Mouse (Mus musculus) MEL (cell line): ENCODE data around the gene Rapgef4. TPM values are rescaled to one million over a fixed set of nuclear protein-coding genes. Genes with fewer than 3 reads are reported as not detected.

Experiments used
- DNase-seq: peaks from one replicate; pipeline ENCODE4 v3.0.0; 2011; ENCODE audit warnings: low read depth, low spot score
- H3K27ac ChIP-seq: 2 replicates; pipeline ENCODE4 v1.5.1; 2012; ENCODE audit warnings: low read depth, mild to moderate bottlenecking, control low read depth, low read length, moderate library complexity; ENCODE audit not compliant: control insufficient read depth
- H3K27me3 ChIP-seq, 2 experiments: fragments of 150-350 bp in 1 of 2; sonication (generic) in 1 of 2; 2 replicates each; pipeline ENCODE4 v1.6.1; 2012; ENCODE audit warnings: low read length in 2 of 2, mild to moderate bottlenecking in 2 of 2, improper control_type of control experiment in 1 of 2, moderate library complexity in 1 of 2; ENCODE audit not compliant: insufficient read depth in 2 of 2, control insufficient read depth in 1 of 2
- H3K36me3 ChIP-seq, 2 experiments: 2 replicates each; pipeline ENCODE4 v1.6.1; 2012 to 2014; ENCODE audit warnings: low read length in 2 of 2, improper control_type of control experiment in 1 of 2, inconsistent platforms in 1 of 2, mild to moderate bottlenecking in 1 of 2; ENCODE audit not compliant: insufficient read depth in 2 of 2, control insufficient read depth in 1 of 2
- H3K4me1 ChIP-seq, 2 experiments: fragments of 150-350 bp in 1 of 2; sonication (generic) in 1 of 2; 2 replicates each; pipeline ENCODE4 v1.6.1; 2012; ENCODE audit warnings: low read length in 2 of 2, improper control_type of control experiment in 1 of 2, mild to moderate bottlenecking in 1 of 2; ENCODE audit not compliant: insufficient read depth in 2 of 2, control insufficient read depth in 1 of 2
- H3K4me3 ChIP-seq, 2 experiments: fragments of 150-350 bp in 1 of 2; sonication (generic) in 1 of 2; 2 replicates each; pipeline ENCODE4 v1.5.1; 2012; ENCODE audit warnings: low read depth in 2 of 2, low read length in 2 of 2, mild to moderate bottlenecking in 2 of 2, moderate library complexity in 2 of 2, control low read depth in 1 of 2, improper control_type of control experiment in 1 of 2; ENCODE audit not compliant: control insufficient read depth in 1 of 2, insufficient read depth in 1 of 2
- H3K79me2 ChIP-seq: 2 replicates; pipeline ENCODE4 v1.6.1; 2012; ENCODE audit warnings: mild to moderate bottlenecking, low read length, moderate library complexity; ENCODE audit not compliant: control insufficient read depth, poor library complexity, insufficient read depth
- H3K9ac ChIP-seq: 2 replicates; pipeline ENCODE4 v1.6.1; 2012; ENCODE audit warnings: low read depth, mild to moderate bottlenecking, control low read depth, low read length, moderate library complexity; ENCODE audit not compliant: control insufficient read depth, poor library complexity, severe bottlenecking
- H3K9me3 ChIP-seq: fragments of 150-350 bp; sonication (generic); replicated peaks from 2 replicates; pipeline ENCODE4 v1.6.1; 2012; ENCODE audit warnings: mild to moderate bottlenecking, low read length, improper control_type of control experiment, moderate library complexity; ENCODE audit not compliant: insufficient read depth
- CHD2 ChIP-seq: IDR thresholded peaks from 2 replicates; pipeline ENCODE4 v1.6.1; 2011; ENCODE audit warnings: low read length, improper control_type of control experiment
- CTCF ChIP-seq, 3 experiments: IDR thresholded peaks in 2 of 3; conservative IDR thresholded peaks in 1 of 3; 2 replicates each; pipeline ENCODE4 v1.5.1; 2011 to 2012; ENCODE audit warnings: low read length in 3 of 3, low read depth in 2 of 3, mild to moderate bottlenecking in 2 of 3, improper control_type of control experiment in 1 of 3, inconsistent platforms in 1 of 3, mixed read lengths in 1 of 3, moderate library complexity in 1 of 3; ENCODE audit not compliant: control insufficient read depth in 1 of 3, insufficient read depth in 1 of 3, poor library complexity in 1 of 3, severe bottlenecking in 1 of 3
- E2F4 ChIP-seq: IDR thresholded peaks from 2 replicates; pipeline ENCODE4 v1.6.1; 2011; ENCODE audit warnings: low read depth, low read length, improper control_type of control experiment, borderline replicate concordance
- EP300 ChIP-seq, 2 experiments: IDR thresholded peaks; 2 replicates each; pipeline ENCODE4 v1.6.1; 2011; ENCODE audit warnings: improper control_type of control experiment in 2 of 2, low read length in 2 of 2, low read depth in 1 of 2, mild to moderate bottlenecking in 1 of 2
- HCFC1 ChIP-seq: IDR thresholded peaks from 2 replicates; pipeline ENCODE4 v1.6.1; 2012; ENCODE audit warnings: low read depth, mild to moderate bottlenecking, inconsistent platforms, low read length, improper control_type of control experiment, moderate library complexity
- JUND ChIP-seq: IDR thresholded peaks from 2 replicates; pipeline ENCODE4 v1.6.1; 2011; ENCODE audit warnings: low read depth, mild to moderate bottlenecking, improper control_type of control experiment, low read length
- MEF2A ChIP-seq: IDR thresholded peaks from 2 replicates; pipeline ENCODE4 v1.6.1; 2014; ENCODE audit warnings: low read depth, mild to moderate bottlenecking, inconsistent platforms, low read length, improper control_type of control experiment; ENCODE audit not compliant: poor library complexity, insufficient replicate concordance, severe bottlenecking; ENCODE audit errors: extremely low read depth
- MYB ChIP-seq: IDR thresholded peaks from 2 replicates; pipeline ENCODE4 v1.6.1; 2011; ENCODE audit warnings: mild to moderate bottlenecking, low read depth, low read length, improper control_type of control experiment
- POLR2A ChIP-seq, 2 experiments: IDR thresholded peaks; 2 replicates each; pipeline ENCODE4 v1.6.1; 2011 to 2012; ENCODE audit warnings: low read length in 2 of 2, mild to moderate bottlenecking in 2 of 2, control low read depth in 1 of 2, improper control_type of control experiment in 1 of 2, low read depth in 1 of 2, moderate library complexity in 1 of 2; ENCODE audit not compliant: control insufficient read depth in 1 of 2, insufficient read depth in 1 of 2, poor library complexity in 1 of 2
- POLR2AphosphoS2 ChIP-seq: IDR thresholded peaks from 2 replicates; pipeline ENCODE4 v1.6.1; 2011; ENCODE audit warnings: low read length, improper control_type of control experiment
- POLR2AphosphoS5 ChIP-seq: IDR thresholded peaks from 2 replicates; pipeline ENCODE4 v1.6.1; 2012; ENCODE audit warnings: low read depth, borderline replicate concordance, mild to moderate bottlenecking, inconsistent platforms, low read length, moderate library complexity, mixed read lengths
- RAD21 ChIP-seq: IDR thresholded peaks from 2 replicates; pipeline ENCODE4 v1.6.1; 2011; ENCODE audit warnings: mild to moderate bottlenecking, low read depth, low read length, improper control_type of control experiment
- RCOR1 ChIP-seq: IDR thresholded peaks from 2 replicates; pipeline ENCODE4 v1.6.1; 2012; ENCODE audit warnings: low read depth, mild to moderate bottlenecking, inconsistent platforms, low read length, improper control_type of control experiment
- SMC3 ChIP-seq: IDR thresholded peaks from 2 replicates; pipeline ENCODE4 v1.6.1; 2011; ENCODE audit warnings: low read depth, low read length, improper control_type of control experiment
- TBP ChIP-seq: IDR thresholded peaks from 2 replicates; pipeline ENCODE4 v1.8.0; 2011; ENCODE audit warnings: low read depth, low read length, improper control_type of control experiment
- UBTF ChIP-seq: IDR thresholded peaks from 2 replicates; pipeline ENCODE4 v1.6.1; 2012; ENCODE audit warnings: low read depth, mild to moderate bottlenecking, inconsistent platforms, low read length, improper control_type of control experiment, moderate library complexity, borderline replicate concordance; ENCODE audit not compliant: insufficient read depth
- ZC3H11A ChIP-seq: IDR thresholded peaks from 2 replicates; pipeline ENCODE4 v1.6.1; 2012; ENCODE audit warnings: low read depth, mild to moderate bottlenecking, inconsistent platforms, low read length, improper control_type of control experiment
- ZKSCAN1 ChIP-seq: IDR thresholded peaks from 2 replicates; pipeline ENCODE4 v1.6.1; 2012; ENCODE audit warnings: low read depth, mild to moderate bottlenecking, inconsistent platforms, low read length, improper control_type of control experiment, moderate library complexity
- ZNF384 ChIP-seq: IDR thresholded peaks from 2 replicates; pipeline ENCODE4 v1.6.1; 2012; ENCODE audit warnings: low read depth, mild to moderate bottlenecking, inconsistent platforms, low read length, improper control_type of control experiment
- polyA plus RNA-seq, 2 experiments: library from polyadenylated mRNA; stranded (reverse) in 1 of 2; unstranded in 1 of 2; fragments of >175 nt in 1 of 2; fragments of >200 nt in 1 of 2; gene quantifications; 2 replicates each; pipeline versions ENCODE4 v1.2.1 to v1.2.4; 2012; ENCODE audit warnings: low replicate concordance in 2 of 2, low read depth in 1 of 2; ENCODE audit not compliant: insufficient read length in 2 of 2, insufficient read depth in 1 of 2, missing spikeins in 1 of 2
- total RNA-seq: library from RNA; depleted of rRNA; stranded (reverse); fragments of 300-350 nt; gene quantifications from 2 replicates; pipeline ENCODE4 v1.2.3, GENCODE M21; 2012

The Rapgef4 gene
- total and polyA plus RNA-seq, 3 experiments, result not detected

- no peak for DNase-seq
- no peak overlapping the region for H3K27ac ChIP-seq
- H3K36me3 ChIP-seq, result no peaks in the 10 kb centered on the region
- peaks cover 0 to 4% of the 10 kb centered on the region in 2 experiments; a peak in 2 of 4 replicates for H3K27me3 ChIP-seq
- TF ChIP-seq RAD21 (no peak), MYB (no peak), ZNF384 (no peak), ZC3H11A (no peak), POLR2AphosphoS5 (no peak), HCFC1 (no peak), EP300 (IDR thresholded peaks at IDR 0.05; ENCODE audit: low read depth in 1 of 2, low read length in 2 of 2) (no peak), CHD2 (no peak), UBTF (no peak), SMC3 (no peak), MEF2A (no peak), POLR2AphosphoS2 (no peak), TBP (no peak), RCOR1 (no peak), E2F4 (no peak), ZKSCAN1 (no peak), CTCF (IDR thresholded peaks at IDR 0.05 in 2 of 3, conservative IDR thresholded peaks at IDR 0.05 in 1 of 3; ENCODE audit: control insufficient read depth in 1 of 3, insufficient read depth in 1 of 3, low read depth in 2 of 3, low read length in 3 of 3, poor library complexity in 1 of 3, severe bottlenecking in 1 of 3) (no peak), JUND (no peak), POLR2A (IDR thresholded peaks at IDR 0.05; ENCODE audit: control insufficient read depth in 1 of 2, insufficient read depth in 1 of 2, low read depth in 1 of 2, low read length in 2 of 2, poor library complexity in 1 of 2) (no peak)
- H3K4me1 ChIP-seq, result no peaks in the 10 kb centered on the region
- no peak overlapping the region for H3K4me3 ChIP-seq
- H3K9ac ChIP-seq, result no peak overlapping the region
- H3K9me3 ChIP-seq, result no peaks in the 10 kb centered on the region
- H3K79me2 ChIP-seq, result no peaks in the 10 kb centered on the region
Measured at GRCm38 (mm10) chr2:72148647-72149046, 167.6 kb downstream of the Rapgef4 start.

- H3K4me1 ChIP-seq, result no peaks in the 10 kb centered on the region
Measured at GRCm38 (mm10) chr2:72149059-72149458, 168.0 kb downstream of the Rapgef4 start.

More at GRCm38 (mm10) chr2:72149059-72149458, 168.0 kb downstream of the Rapgef4 start:
- no peak overlapping the region for H3K4me3 ChIP-seq
- H3K79me2 ChIP-seq, result no peaks in the 10 kb centered on the region
- TF ChIP-seq SMC3, result peak; percentile 88
- TF ChIP-seq CTCF (IDR thresholded peaks at IDR 0.05 in 2 of 3, conservative IDR thresholded peaks at IDR 0.05 in 1 of 3; ENCODE audit: control insufficient read depth in 1 of 3, insufficient read depth in 1 of 3, low read depth in 2 of 3, low read length in 3 of 3, poor library complexity in 1 of 3, severe bottlenecking in 1 of 3), result peak in 2 of 3 experiments; percentile 34 to 82; a peak in 4 of 6 replicates
- no peak for TF ChIP-seq MYB
- TF ChIP-seq ZC3H11A, result peak; percentile 55
- no peak for TF ChIP-seq POLR2A (IDR thresholded peaks at IDR 0.05; ENCODE audit: control insufficient read depth in 1 of 2, insufficient read depth in 1 of 2, low read depth in 1 of 2, low read length in 2 of 2, poor library complexity in 1 of 2)
- TF ChIP-seq RAD21, result peak; percentile 73
- H3K9ac ChIP-seq, result no peak overlapping the region
- no peaks in the 10 kb centered on the region for H3K36me3 ChIP-seq
- H3K27me3 ChIP-seq, result peaks cover 2 to 6% of the 10 kb centered on the region in 2 experiments; a peak in 3 of 4 replicates
- DNase-seq, result peak; percentile 50
- H3K27ac ChIP-seq, result no peak overlapping the region
- H3K9me3 ChIP-seq, result no peaks in the 10 kb centered on the region
